Mouse (Mus musculus): ENCODE data around the gene Csf2ra. TPM values are rescaled to one million over a fixed set of nuclear protein-coding genes. Genes with fewer than 3 reads are reported as not detected.
"Not testable (repeated sequence)": the region's sequence is repeated elsewhere in the genome, so short reads cannot be mapped to it uniquely, and the experiment has no call there.

Gene Csf2ra
- polyA plus RNA-seq, 2 experiments from 2014 or later = 2.2 TPM

- no peak for ATAC-seq
These were observed 3.3 kb downstream of the Csf2ra start for GRCm38 (mm10) chr19:61224678-61225525.

- no peak for ATAC-seq
These were observed 4.4 kb downstream of the Csf2ra start for GRCm38 (mm10) chr19:61223706-61224328.

- not testable (repeated sequence) for ATAC-seq
These were observed 20.7 kb downstream of the Csf2ra start for GRCm38 (mm10) chr19:61207506-61207905.

- ATAC-seq = no peak
These were observed 28.4 kb downstream of the Csf2ra start for GRCm38 (mm10) chr19:61199836-61200235.

GRCm38 (mm10) chr19:61199316-61199715 is 28.9 kb downstream of the Csf2ra start:
- no peak for ATAC-seq

- not testable (repeated sequence) for ATAC-seq
These were observed 44.6 kb downstream of the Csf2ra start, which contains the start of gene Gm6020 for GRCm38 (mm10) chr19:61183590-61183989. Gm6020 (plus strand) TSS chr19:61183890.

GRCm38 (mm10) chr19:61175756-61176324 is 52.4 kb downstream of the Csf2ra start, which contains the start of gene Gm7102:
Gm7102 (minus strand) TSS chr19:61176309.
- no peak for ATAC-seq

Other genes with a start within 250 kb of the Csf2ra start
- gene Zfp950, start 87.6 kb downstream of the Csf2ra start, polyA plus RNA-seq (2017; shearing (Covaris generic)) = 10 to 100 TPM; 54.2 to 97.1 TPM
- under 1 TPM in 1 of 2 experiments, not detected in 1; 0.20 TPM for gene Gm7102, start 52.1 kb downstream of the Csf2ra start, polyA plus RNA-seq (2017; shearing (Covaris generic))
- not detected for gene Gm6020, start 44.5 kb downstream of the Csf2ra start, polyA plus RNA-seq (2017; shearing (Covaris generic))
- gene Gm21060, start 68.6 kb upstream of the Csf2ra start, polyA plus RNA-seq (2017; shearing (Covaris generic)) = not detected

Measured in CD4-positive, CD25-positive, alpha-beta regulatory T cell, adult 4 months (primary cell).